Mouse (Mus musculus) embryonic facial prominence, embryonic 14.5 days (tissue): ENCODE measurements at regions not wholly inside any gene's neighbourhood (a gene's known extent, or its start where the extent isn't known, plus 50 kb on each side); places are given as distances from the start of the nearest gene placed in this dataset.
A peak's percentile ranks its signal among the peaks of the same experiment; 100 is the strongest.

Source experiments
- ATAC-seq: fragments of 200-750 bp; cut with Nextera tagmentation; 2 replicates; pipeline ENCODE4 v1.8.0; 2017; ENCODE audit warnings: low read depth, moderate number of reproducible peaks, moderate TSS enrichment
- DNase-seq: peaks from one replicate; pipeline ENCODE4 v3.0.0-alpha.2; 2015; ENCODE audit warnings: low spot score
- H3K27ac ChIP-seq: fragments of 300-500 bp; sonication (generic); replicated peaks from 2 replicates; pipeline ENCODE4 v1.5.1; 2014; ENCODE audit warnings: low read depth, mild to moderate bottlenecking, low read length, moderate library complexity
- H3K27me3 ChIP-seq: fragments of 300-500 bp; sonication (generic); replicated peaks from 2 replicates; pipeline ENCODE4 v1.6.1; 2014; ENCODE audit warnings: low read length; ENCODE audit not compliant: control insufficient read depth, insufficient read depth
- H3K36me3 ChIP-seq: fragments of 300-500 bp; sonication (generic); 2 replicates; pipeline ENCODE4 v1.6.1; 2014; ENCODE audit warnings: low read length, mixed read lengths; ENCODE audit not compliant: control insufficient read depth, insufficient read depth
- H3K4me1 ChIP-seq: fragments of 300-500 bp; sonication (generic); 2 replicates; pipeline ENCODE4 v1.6.1; 2014; ENCODE audit warnings: antibody characterized with exemption, low read length; ENCODE audit not compliant: control insufficient read depth, insufficient read depth
- H3K4me2 ChIP-seq: fragments of 300-500 bp; sonication (generic); 2 replicates; pipeline ENCODE4 v1.6.1; 2014; ENCODE audit warnings: low read depth, mild to moderate bottlenecking, low read length, moderate library complexity, mixed read lengths
- H3K4me3 ChIP-seq: fragments of 300-500 bp; sonication (generic); 2 replicates; pipeline ENCODE4 v1.5.1; 2014; ENCODE audit warnings: low read depth, mild to moderate bottlenecking, low read length
- H3K9ac ChIP-seq: fragments of 300-500 bp; sonication (generic); 2 replicates; pipeline ENCODE4 v1.6.1; 2014; ENCODE audit warnings: low read depth, mild to moderate bottlenecking, low read length, moderate library complexity, mixed read lengths
- H3K9me3 ChIP-seq: fragments of 300-500 bp; sonication (generic); 2 replicates; pipeline ENCODE4 v1.6.1; 2016; ENCODE audit warnings: low read length; ENCODE audit not compliant: control insufficient read depth
- WGBS: fragments of 180-500 bp; shearing (Covaris S2); extraction: QIAGEN DNeasy Blood & Tissue Kit; methylation state at CpG from one replicate; pipeline ENCODE4 v1.1.7; 2014; 5-methylcytosine and 5-hydroxymethylcytosine counted together

DNA sequence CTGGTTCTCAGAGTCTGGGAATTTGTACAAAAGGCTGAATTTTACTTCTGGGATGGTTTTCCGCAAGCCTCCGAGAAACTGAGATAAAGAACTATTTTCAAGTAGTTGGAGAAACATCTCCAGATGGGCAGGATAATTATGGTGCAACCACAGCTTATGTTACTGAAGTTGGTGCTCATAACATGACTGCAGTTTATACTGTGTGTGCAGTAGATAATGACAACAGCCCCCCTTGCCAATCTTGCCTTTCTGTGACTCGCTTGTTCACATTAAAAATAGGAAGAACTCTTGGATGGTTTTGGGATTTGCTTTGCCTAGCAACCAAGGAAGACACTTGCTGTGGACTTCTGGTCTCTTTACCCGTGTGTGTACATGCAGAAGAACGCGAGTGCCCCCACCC is 72.4 kb upstream of the Psmd7 start:
- no peak overlapping the region for H3K27ac ChIP-seq
- H3K36me3 ChIP-seq: no peaks in the 10 kb centered on the region
- H3K4me2 ChIP-seq: no peak overlapping the region
- 87% methylated on average over 6 of the region's 6 CpGs for WGBS
- ATAC-seq: no peak
- no peaks in the 10 kb centered on the region for H3K27me3 ChIP-seq
- no peaks in the 10 kb centered on the region for H3K9me3 ChIP-seq
- no peak overlapping the region for H3K9ac ChIP-seq
- no peak overlapping the region for H3K4me3 ChIP-seq
- DNase-seq: no peak
- H3K4me1 ChIP-seq: no peaks in the 10 kb centered on the region

DNA sequence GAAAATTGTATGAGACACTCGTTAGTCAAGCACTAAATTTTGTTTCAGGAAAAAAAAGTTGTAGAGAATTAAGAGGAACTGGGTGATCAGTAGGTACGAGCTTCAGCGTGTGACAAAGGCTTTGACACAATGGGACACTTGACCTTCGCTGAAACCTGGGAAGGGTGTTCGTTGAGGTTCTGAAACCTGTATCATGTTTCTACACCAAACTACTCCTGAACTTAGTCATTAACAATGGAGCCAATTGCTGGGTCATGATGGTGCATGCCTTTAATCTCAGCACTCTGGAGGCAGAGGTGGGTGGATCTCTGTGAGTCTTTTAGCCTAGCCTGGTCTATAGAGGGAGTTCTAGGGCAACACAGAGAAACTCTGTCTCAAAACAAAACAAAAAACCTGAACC is 81.3 kb upstream of the Psmd7 start:
- DNase-seq (no peak), ATAC-seq (no peak)
- 88% methylated on average over 5 of the region's 5 CpGs for WGBS
- Histone ChIP-seq H3K4me2 (no peak overlapping the region), H3K36me3 (no peaks in the 10 kb centered on the region), H3K27me3 (no peaks in the 10 kb centered on the region), H3K4me1 (no peaks in the 10 kb centered on the region), H3K9ac (no peak overlapping the region), H3K9me3 (no peaks in the 10 kb centered on the region), H3K27ac (no peak overlapping the region), H3K4me3 (no peak overlapping the region)

DNA sequence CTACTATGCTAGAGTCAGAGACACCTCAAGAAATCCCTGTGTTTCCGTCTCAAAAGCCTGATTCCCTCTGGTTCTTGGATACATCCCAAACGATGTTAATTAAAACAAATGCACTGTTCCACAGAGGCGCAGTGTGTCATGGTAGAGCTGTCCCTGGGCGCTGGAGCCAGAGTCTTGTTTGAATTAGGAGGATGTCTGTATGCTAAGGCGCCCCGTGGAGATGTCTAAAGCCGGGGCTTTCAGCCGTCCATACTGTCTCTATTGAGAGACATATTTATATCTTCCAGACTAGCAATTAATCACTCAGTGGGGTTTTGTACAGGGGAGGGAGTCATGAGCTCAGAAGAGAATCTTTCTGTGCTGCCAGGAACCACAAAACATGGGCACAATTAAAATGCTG is 83.2 kb upstream of the Psmd7 start:
- H3K9me3 ChIP-seq: no peaks in the 10 kb centered on the region
- 32% methylated on average over 8 of the region's 8 CpGs for WGBS
- H3K27me3 ChIP-seq: no peaks in the 10 kb centered on the region
- H3K9ac ChIP-seq: no peak overlapping the region
- no peak overlapping the region for H3K27ac ChIP-seq
- peak; percentile 82 for DNase-seq
- ATAC-seq: peak; percentile 81
- H3K4me3 ChIP-seq: no peak overlapping the region
- no peak overlapping the region for H3K4me2 ChIP-seq
- no peaks in the 10 kb centered on the region for H3K4me1 ChIP-seq
- no peaks in the 10 kb centered on the region for H3K36me3 ChIP-seq

DNA sequence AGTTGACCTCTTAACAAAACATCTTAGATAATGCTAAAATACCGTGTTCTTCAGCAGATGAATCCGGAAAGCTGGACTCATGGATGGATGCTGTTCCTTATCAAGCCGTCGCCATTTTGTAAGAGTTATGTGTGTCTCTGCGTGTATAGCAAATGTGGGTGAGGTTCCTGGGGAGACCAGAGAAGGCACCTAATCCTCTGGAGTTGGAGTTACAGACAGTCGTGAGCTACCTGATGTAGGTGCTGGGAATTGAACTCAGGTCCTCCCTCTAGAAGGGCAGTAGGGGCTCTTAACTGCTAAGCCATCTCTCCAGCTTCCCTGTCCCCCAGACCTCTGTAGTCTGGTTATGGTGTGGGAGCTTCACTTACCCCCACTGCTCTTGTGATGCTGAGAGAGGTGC is 84.4 kb upstream of the Psmd7 start:
- ATAC-seq (no peak), DNase-seq (no peak)
- Histone ChIP-seq H3K27me3 (no peaks in the 10 kb centered on the region), H3K4me3 (no peak overlapping the region), H3K4me1 (no peaks in the 10 kb centered on the region), H3K9ac (no peak overlapping the region), H3K9me3 (no peaks in the 10 kb centered on the region), H3K27ac (no peak overlapping the region), H3K4me2 (no peak overlapping the region), H3K36me3 (no peaks in the 10 kb centered on the region)
- 94% methylated on average over 6 of the region's 6 CpGs for whole genome bisulfite sequencing

DNA sequence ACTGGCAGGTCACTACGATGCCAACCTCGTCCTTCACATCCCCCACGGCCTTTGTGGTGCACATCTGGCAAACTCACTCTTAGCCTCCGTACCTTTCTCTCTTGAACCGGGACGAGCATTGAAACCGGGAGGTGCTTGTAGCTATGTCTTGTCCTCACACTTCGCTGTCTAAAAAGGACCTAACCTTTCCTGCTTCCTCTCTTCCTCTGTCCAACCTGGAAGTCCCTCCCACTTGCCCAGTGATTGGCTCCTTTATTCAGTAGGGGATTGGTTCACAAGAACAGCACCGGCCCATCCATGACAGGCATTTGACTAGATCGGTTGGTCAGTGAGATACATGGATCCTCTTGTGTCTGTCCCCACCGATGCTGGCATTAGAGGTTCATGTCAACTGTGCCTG is 93.8 kb upstream of the Psmd7 start:
- no peaks in the 10 kb centered on the region for H3K9me3 ChIP-seq
- H3K27me3 ChIP-seq: peaks cover 9% of the 10 kb centered on the region
- H3K4me3 ChIP-seq: no peak overlapping the region
- no peak overlapping the region for H3K4me2 ChIP-seq
- WGBS: 90% methylated on average over 11 of the region's 11 CpGs
- ATAC-seq (no peak), DNase-seq (no peak)
- no peak overlapping the region for H3K9ac ChIP-seq
- H3K4me1 ChIP-seq: peaks cover 7% of the 10 kb centered on the region; the same call in 1 of the 2 replicates
- H3K36me3 ChIP-seq: no peaks in the 10 kb centered on the region
- no peak overlapping the region for H3K27ac ChIP-seq

DNA sequence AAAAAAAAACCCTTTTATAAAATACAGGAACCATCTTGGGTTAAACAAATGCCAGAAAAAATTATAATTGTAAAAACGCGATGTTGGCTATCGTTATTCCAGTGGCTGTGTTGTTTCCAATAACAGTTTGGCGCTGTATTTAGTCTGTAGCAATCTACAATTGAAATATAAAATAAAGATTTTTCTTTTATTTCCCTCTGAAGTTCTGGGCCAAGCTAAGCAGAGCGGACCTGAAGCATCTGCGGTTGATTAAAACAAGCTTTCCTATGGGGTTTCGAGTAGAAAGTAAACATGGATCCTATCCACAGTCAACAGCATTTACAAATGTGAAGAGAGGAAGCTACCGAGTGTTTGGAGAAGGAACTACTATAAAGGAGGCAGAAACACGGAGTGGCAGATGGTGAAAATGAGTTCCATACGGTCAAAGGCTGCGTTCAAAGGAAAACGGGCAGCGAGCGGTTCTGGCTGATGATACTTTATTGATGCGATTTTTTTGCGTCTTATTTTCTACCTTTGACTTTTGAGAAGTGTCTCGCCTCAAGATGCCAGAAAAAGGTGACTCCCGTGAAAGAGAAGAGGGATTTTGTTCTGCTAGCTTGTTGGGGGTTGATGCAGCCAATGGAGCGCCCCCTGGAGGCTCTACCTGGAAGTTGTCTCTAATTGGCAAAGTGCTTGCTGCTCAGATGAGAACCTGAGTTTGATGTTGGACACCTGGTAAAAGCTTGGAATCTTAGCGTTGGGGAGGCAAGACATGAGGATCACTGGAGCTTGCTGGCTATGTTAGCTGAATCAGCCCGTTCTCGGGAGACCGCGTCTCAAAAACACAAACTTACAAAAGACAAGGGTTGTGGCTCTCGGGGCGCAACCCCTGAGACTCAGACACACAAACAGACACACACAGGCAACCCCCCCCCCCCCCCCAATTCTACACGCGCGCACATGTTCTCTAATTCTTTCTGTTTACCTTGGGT is 96.7 kb upstream of the Psmd7 start:
- H3K36me3 ChIP-seq: no peaks in the 10 kb centered on the region
- peak overlapping the region; percentile 48 for H3K27ac ChIP-seq
- DNase-seq: peak; percentile 92
- H3K4me1 ChIP-seq: peaks cover 10% of the 10 kb centered on the region; the same call in 1 of the 2 replicates
- H3K4me2 ChIP-seq: peak overlapping the region; percentile 44
- peak overlapping the region; percentile 9; the same call in 1 of the 2 replicates for H3K4me3 ChIP-seq
- peaks cover 9% of the 10 kb centered on the region for H3K27me3 ChIP-seq
- ATAC-seq: peak; percentile 74
- WGBS: 27% methylated on average over 29 of the region's 29 CpGs
- H3K9ac ChIP-seq: no peak overlapping the region
- H3K9me3 ChIP-seq: no peaks in the 10 kb centered on the region

DNA sequence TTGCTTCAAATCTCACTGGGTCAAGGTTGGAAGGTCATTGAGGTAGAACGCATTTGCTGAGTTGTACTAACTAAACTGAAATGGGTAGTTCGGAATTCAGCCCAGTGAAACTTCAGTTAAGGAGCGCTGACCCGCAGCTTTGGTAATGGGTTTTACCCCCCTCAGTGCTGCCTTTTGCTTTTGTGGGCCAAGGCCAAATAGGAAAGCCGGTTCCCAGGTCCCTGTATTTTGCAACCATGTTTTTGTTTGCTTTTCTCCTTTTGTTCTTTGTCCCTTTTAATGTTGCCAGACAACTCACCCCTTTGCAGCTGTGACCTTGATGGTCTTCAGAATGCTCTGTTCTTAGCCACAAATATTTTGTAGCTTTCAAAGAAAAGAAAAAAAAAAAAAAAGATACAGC is 98.7 kb upstream of the Psmd7 start:
- no peaks in the 10 kb centered on the region for H3K9me3 ChIP-seq
- 63% methylated on average over 5 of the region's 5 CpGs for WGBS
- ATAC-seq (no peak), DNase-seq (no peak)
- no peak overlapping the region for H3K9ac ChIP-seq
- H3K27ac ChIP-seq: no peak overlapping the region
- no peak overlapping the region for H3K4me3 ChIP-seq
- peaks cover 7% of the 10 kb centered on the region for H3K27me3 ChIP-seq
- H3K4me2 ChIP-seq: no peak overlapping the region
- H3K36me3 ChIP-seq: no peaks in the 10 kb centered on the region
- peaks cover 10% of the 10 kb centered on the region; the same call in 1 of the 2 replicates for H3K4me1 ChIP-seq

DNA sequence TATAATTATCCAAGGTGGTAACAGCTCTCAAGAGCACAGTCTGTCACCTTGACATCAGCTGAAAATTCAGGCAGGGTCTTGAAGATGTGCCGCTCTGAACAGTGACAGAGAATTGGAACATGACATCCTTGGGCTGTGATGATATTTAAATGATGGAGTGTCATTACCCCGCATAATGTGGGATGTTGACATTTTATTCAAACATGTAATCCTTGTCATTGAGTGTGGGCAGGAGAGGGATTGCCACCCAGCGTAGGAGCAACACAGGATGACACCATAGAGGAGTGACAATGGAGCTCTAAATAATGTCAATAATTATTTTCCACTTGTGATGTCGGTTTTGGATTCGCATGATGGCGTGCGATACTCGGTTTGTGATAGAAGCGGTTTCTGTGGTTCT is 99.3 kb upstream of the Psmd7 start:
- Histone ChIP-seq H3K9me3 (no peaks in the 10 kb centered on the region), H3K27me3 (peaks cover 7% of the 10 kb centered on the region), H3K4me1 (peaks cover 10% of the 10 kb centered on the region; the same call in 1 of the 2 replicates), H3K36me3 (no peaks in the 10 kb centered on the region), H3K4me3 (no peak overlapping the region), H3K9ac (no peak overlapping the region), H3K27ac (no peak overlapping the region), H3K4me2 (no peak overlapping the region)
- 92% methylated on average over 9 of the region's 9 CpGs for WGBS
- no peak for ATAC-seq
- DNase-seq: no peak

DNA sequence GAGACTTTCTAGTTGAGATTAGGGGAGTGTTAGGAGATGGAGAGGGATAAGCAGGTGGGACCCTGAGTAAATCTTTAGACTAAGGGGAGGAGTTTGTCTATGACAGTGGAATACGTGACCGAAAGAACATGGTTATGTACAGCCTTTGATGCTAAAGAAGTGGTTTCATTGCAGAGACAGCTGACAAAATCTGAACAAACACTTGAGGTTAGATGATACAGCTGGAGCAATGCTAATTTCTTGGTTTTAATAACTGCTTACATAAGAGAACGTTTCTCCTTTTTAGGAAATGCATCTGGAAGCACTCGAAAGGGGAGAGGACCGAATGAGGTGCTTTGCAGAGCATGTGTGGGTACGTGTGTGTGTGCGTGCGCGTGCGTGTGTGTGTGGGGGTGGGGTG is 100.8 kb upstream of the Psmd7 start:
- 57% methylated on average over 10 of the region's 10 CpGs for WGBS

More for the DNA sequence above, 100.8 kb upstream of the Psmd7 start:
- Histone ChIP-seq H3K9me3 (no peaks in the 10 kb centered on the region), H3K36me3 (no peaks in the 10 kb centered on the region), H3K9ac (no peak overlapping the region), H3K27me3 (peaks cover 1% of the 10 kb centered on the region), H3K4me1 (0 out of 2 replicates have a peak, but pooled peaks cover 10% of the 10 kb centered on the region), H3K27ac (no peak overlapping the region), H3K4me3 (no peak overlapping the region), H3K4me2 (no peak overlapping the region)
- ATAC-seq (no peak), DNase-seq (peak; percentile 56)
